Mouse (Mus musculus): ENCODE results near the gene Pitpnc1.

- no peak for TF ChIP-seq POLR2A (IDR thresholded peaks at IDR 0.05; ENCODE audit: control insufficient read depth, extremely low read depth, insufficient read depth, low read length, poor library complexity)
- no peak for TF ChIP-seq CTCF (IDR thresholded peaks at IDR 0.05; ENCODE audit: borderline replicate concordance, control insufficient read depth, extremely low read depth, insufficient read depth, low read length, poor library complexity)
Measured at GRCm38 (mm10) chr11:107390540-107390939, 80.0 kb downstream of the Pitpnc1 start.

Data from thymus, adult 2 months (tissue).